Mouse (Mus musculus) midbrain, embryonic 14.5 days (tissue): ENCODE measurements at regions not wholly inside any gene's neighbourhood (a gene's known extent, or its start where the extent isn't known, plus 50 kb on each side); places are given as distances from the start of the nearest gene placed in this dataset.

Experiments
- ATAC-seq: fragments of 200-750 bp; cut with Nextera tagmentation; 2 replicates; pipeline ENCODE4 v1.8.0; 2017; ENCODE audit warnings: moderate number of reproducible peaks, moderate library complexity; ENCODE audit not compliant: low FRiP score, low TSS enrichment
- DNase-seq: peaks from one replicate; pipeline ENCODE4 v3.0.0-alpha.2; 2015
- H3K27ac ChIP-seq: fragments of 300-500 bp; sonication (generic); replicated peaks from 2 replicates; pipeline ENCODE4 v1.5.1; 2014; ENCODE audit warnings: mild to moderate bottlenecking, low read depth, low read length, moderate library complexity
- H3K27me3 ChIP-seq: fragments of 300-500 bp; sonication (generic); 2 replicates; pipeline ENCODE4 v1.6.1; 2014; ENCODE audit warnings: low read length, control low read depth, mixed read lengths; ENCODE audit not compliant: control insufficient read depth, insufficient read depth
- H3K36me3 ChIP-seq: fragments of 300-500 bp; sonication (generic); 2 replicates; pipeline ENCODE4 v1.6.1; 2014; ENCODE audit warnings: low read length, control low read depth; ENCODE audit not compliant: control insufficient read depth, insufficient read depth
- H3K4me1 ChIP-seq: fragments of 300-500 bp; sonication (generic); 2 replicates; pipeline ENCODE4 v1.6.1; 2014; ENCODE audit warnings: mild to moderate bottlenecking, antibody characterized with exemption, low read length, control low read depth; ENCODE audit not compliant: control insufficient read depth, insufficient read depth
- H3K4me2 ChIP-seq: fragments of 300-500 bp; sonication (generic); 2 replicates; pipeline ENCODE4 v1.6.1; 2014; ENCODE audit warnings: mild to moderate bottlenecking, low read length, moderate library complexity
- H3K4me3 ChIP-seq: fragments of 300-500 bp; sonication (generic); replicated peaks from 2 replicates; pipeline ENCODE4 v1.5.1; 2014; ENCODE audit warnings: low read depth, low read length
- H3K9ac ChIP-seq: fragments of 300-500 bp; sonication (generic); replicated peaks from 2 replicates; pipeline ENCODE4 v1.6.1; 2014; ENCODE audit warnings: mild to moderate bottlenecking, low read length, moderate library complexity
- H3K9me3 ChIP-seq: fragments of 300-500 bp; sonication (generic); 2 replicates; pipeline ENCODE4 v1.6.1; 2016; ENCODE audit warnings: low read length, control low read depth, mixed read lengths; ENCODE audit not compliant: control insufficient read depth
- WGBS: fragments of 180-500 bp; shearing (Covaris S2); extraction: QIAGEN DNeasy Blood & Tissue Kit; methylation state at CpG from one replicate; pipeline ENCODE4 v1.1.7; 2014; 5-methylcytosine and 5-hydroxymethylcytosine counted together

DNA sequence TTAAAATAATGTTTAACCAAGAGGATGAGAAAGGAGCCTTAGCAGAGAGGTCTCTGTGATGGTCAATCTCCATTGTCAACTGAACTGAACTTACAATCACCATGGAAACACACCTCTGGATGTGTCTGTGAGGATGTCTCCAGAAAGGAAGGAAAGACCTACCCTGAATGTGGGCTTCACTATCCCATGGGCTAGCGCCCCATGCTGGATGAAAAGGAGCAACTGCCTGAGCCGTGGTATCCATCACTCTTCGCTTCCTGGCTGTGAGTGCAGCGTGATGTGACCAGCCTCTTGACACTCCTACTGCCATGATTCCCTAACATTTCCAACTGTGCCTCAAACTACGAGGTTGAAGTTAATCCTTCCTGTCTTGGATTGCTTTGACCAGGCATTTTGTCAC lies 363.3 kb downstream of the Cd83 start:
- Histone ChIP-seq H3K9me3 (no peaks in the 10 kb centered on the region), H3K27me3 (no peaks in the 10 kb centered on the region), H3K9ac (no peak overlapping the region), H3K4me2 (no peak overlapping the region), H3K4me1 (no peaks in the 10 kb centered on the region), H3K36me3 (no peaks in the 10 kb centered on the region), H3K4me3 (no peak overlapping the region), H3K27ac (no peak overlapping the region)
- DNase-seq (no peak), ATAC-seq (no peak)
- WGBS = 80% methylated on average over 5 of the region's 5 CpGs

DNA sequence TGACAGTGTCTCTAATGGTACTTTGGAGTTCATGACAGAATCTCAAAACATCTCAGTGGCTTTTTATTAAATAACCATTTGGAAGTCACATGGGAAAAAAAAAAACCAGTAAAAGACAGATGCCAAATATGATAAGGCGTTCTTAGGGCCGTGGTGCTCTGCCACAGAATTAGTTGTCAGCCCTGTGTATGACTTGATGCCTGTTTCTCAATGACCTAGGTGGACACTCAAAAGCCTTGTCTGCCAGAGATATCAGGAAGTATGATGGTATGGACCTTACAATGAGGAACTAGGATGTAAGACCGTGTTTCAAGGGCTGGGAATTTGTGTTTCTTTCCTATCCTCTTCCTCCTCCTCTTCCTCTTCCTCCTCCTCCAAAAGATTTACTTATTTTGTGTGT lies 364.9 kb downstream of the Cd83 start:
- DNase-seq = no peak
- no peaks in the 10 kb centered on the region for H3K36me3 ChIP-seq
- H3K4me1 ChIP-seq = no peaks in the 10 kb centered on the region
- H3K4me3 ChIP-seq = no peak overlapping the region
- no peak overlapping the region for H3K9ac ChIP-seq
- no peak for ATAC-seq
- WGBS = 88% methylated on average over 3 of the region's 3 CpGs
- H3K27ac ChIP-seq = no peak overlapping the region
- H3K27me3 ChIP-seq = no peaks in the 10 kb centered on the region
- H3K4me2 ChIP-seq = no peak overlapping the region
- no peaks in the 10 kb centered on the region for H3K9me3 ChIP-seq

DNA sequence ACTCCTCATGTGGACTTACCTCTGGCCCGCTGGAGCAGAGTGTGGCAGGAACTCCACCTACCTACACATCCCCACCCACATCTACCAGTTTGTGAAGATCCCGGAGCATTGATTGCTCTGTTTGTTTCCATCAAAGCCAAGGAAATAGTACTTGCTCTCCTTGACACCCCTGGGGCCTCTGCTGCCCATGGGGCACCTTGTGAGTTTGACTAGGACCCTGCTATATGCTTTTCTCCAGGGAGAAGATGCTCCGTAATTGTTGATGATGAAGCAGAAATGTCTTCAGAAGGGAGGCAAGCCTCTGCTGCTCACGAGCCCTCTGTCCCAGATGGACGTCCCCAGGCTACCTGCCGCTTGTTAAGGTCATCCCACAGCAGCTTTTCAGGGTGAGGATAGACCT lies 367.0 kb downstream of the Cd83 start:
- H3K27me3 ChIP-seq = no peaks in the 10 kb centered on the region
- ATAC-seq (no peak), DNase-seq (no peak)
- H3K4me3 ChIP-seq = no peak overlapping the region
- no peak overlapping the region for H3K4me2 ChIP-seq
- no peaks in the 10 kb centered on the region for H3K36me3 ChIP-seq
- no peaks in the 10 kb centered on the region for H3K9me3 ChIP-seq
- H3K4me1 ChIP-seq = no peaks in the 10 kb centered on the region
- no peak overlapping the region for H3K9ac ChIP-seq
- H3K27ac ChIP-seq = no peak overlapping the region
- WGBS = 86% methylated on average over 6 of the region's 6 CpGs

DNA sequence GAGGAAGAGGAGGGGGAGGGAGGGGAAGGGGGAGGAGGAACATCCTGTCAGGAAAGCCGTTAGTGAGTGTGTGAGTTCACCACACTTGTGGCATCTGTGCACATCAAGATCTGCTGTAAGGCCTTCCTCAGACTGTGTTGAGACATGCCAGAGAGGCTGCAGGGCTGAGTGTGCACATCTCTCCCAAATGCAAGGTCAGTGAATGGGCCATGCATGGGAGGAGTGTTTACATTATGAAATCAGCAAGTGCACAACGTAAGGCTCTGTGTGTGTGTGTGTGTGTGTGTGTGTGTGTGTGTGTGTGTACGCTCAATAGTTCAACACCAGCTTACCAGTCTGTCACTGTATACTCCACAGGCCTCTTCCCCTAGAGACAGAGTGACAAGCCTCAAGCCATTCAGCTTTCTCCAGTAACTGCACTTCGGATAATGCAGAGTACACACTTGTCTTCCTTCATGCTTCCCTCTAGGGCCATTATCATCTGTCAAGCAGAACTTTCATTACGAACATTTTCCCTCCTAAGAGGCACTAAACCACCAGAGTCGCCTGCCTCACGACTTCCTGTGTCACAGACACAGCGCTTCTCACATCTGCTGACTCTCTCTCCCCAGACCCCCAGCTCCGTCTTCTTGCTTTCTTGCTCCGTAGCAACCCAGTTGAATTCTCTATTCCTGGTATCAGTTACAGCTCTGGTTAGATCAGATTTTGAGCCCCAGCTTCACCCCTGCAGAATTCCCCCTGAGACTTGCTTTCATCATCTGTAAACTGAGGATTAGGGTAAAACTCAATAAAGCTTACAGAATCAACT lies 368.4 kb downstream of the Cd83 start:
- 85% methylated on average over 10 of the region's 10 CpGs for WGBS
- Histone ChIP-seq H3K36me3 (no peaks in the 10 kb centered on the region), H3K27me3 (no peaks in the 10 kb centered on the region), H3K9ac (no peak overlapping the region), H3K27ac (no peak overlapping the region), H3K9me3 (no peaks in the 10 kb centered on the region), H3K4me1 (no peaks in the 10 kb centered on the region), H3K4me2 (no peak overlapping the region), H3K4me3 (no peak overlapping the region)
- ATAC-seq = no peak
- DNase-seq = no peak

DNA sequence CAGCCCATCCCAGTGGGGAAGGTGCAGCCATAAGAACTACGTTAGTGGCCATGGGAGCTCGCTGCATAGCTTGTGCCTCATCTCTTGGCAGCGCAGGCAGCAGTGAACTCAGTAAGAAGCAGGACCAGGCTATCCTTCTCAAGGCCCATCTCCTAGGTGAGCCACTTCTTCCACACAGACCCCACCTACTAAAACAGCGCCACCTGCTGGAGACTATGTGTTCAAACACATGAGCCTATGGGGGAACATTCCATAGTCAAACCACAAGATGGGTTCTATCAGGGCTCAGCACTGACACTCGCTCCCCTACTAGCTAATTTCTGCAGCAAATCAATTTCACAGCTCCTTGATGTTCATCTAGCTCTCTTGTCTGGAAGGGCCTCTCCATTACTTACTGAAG lies 369.2 kb downstream of the Cd83 start:
- H3K4me1 ChIP-seq = no peaks in the 10 kb centered on the region
- no peak for ATAC-seq
- 93% methylated on average over 5 of the region's 5 CpGs for WGBS
- no peak overlapping the region for H3K4me3 ChIP-seq
- H3K27ac ChIP-seq = no peak overlapping the region
- H3K36me3 ChIP-seq = no peaks in the 10 kb centered on the region
- no peak overlapping the region for H3K4me2 ChIP-seq
- H3K27me3 ChIP-seq = no peaks in the 10 kb centered on the region
- H3K9me3 ChIP-seq = no peaks in the 10 kb centered on the region
- DNase-seq = no peak
- no peak overlapping the region for H3K9ac ChIP-seq

DNA sequence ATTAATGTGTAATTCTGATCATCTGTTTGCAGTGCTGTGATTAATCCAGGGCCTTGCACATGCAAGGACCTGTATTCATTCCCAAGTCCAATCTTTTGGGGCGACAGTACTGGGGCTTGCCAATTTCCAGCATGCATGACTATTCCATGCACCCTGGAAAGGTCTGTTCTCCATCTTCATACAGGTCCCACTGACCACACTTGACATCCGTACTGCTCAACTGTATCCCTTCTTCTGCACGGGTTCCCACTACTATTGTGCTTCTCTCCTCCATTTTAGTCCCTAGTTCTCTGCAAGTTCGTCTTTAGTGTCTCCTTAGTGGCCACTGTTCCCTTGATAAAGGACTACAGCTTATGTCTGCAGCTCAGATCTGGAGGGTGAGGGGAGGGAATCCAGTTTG lies 371.4 kb downstream of the Cd83 start:
- Histone ChIP-seq H3K36me3 (no peaks in the 10 kb centered on the region), H3K27me3 (no peaks in the 10 kb centered on the region), H3K4me3 (no peak overlapping the region), H3K4me2 (no peak overlapping the region), H3K9me3 (no peaks in the 10 kb centered on the region), H3K27ac (no peak overlapping the region), H3K9ac (no peak overlapping the region), H3K4me1 (no peaks in the 10 kb centered on the region)
- WGBS = 92% methylated on average over 4 of the region's 4 CpGs
- DNase-seq (no peak), ATAC-seq (no peak)

DNA sequence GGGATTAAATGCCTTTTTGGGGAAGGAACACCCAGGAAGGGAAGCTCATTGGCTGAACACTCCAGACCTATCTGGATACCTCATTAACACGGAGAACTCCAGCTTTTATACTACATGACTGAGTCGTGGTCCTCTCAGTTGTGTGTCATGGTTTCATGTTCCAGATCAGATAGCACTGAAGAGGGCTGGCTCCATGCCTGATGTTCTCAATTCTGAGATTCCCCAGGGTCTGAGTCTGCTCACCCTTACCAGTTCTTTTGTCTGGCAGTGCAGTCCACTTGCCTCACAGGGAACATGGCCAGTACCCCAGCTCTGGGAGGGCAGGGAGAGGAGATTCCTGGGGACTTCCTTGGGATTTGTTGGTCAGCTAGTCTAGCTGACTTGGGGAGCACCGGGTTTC lies 372.0 kb downstream of the Cd83 start:
- Histone ChIP-seq H3K4me3 (no peak overlapping the region), H3K4me2 (no peak overlapping the region), H3K9ac (no peak overlapping the region), H3K27me3 (no peaks in the 10 kb centered on the region), H3K9me3 (no peaks in the 10 kb centered on the region), H3K4me1 (no peaks in the 10 kb centered on the region), H3K27ac (no peak overlapping the region), H3K36me3 (no peaks in the 10 kb centered on the region)
- ATAC-seq = no peak
- WGBS = 87% methylated on average over 3 of the region's 3 CpGs
- DNase-seq = no peak

DNA sequence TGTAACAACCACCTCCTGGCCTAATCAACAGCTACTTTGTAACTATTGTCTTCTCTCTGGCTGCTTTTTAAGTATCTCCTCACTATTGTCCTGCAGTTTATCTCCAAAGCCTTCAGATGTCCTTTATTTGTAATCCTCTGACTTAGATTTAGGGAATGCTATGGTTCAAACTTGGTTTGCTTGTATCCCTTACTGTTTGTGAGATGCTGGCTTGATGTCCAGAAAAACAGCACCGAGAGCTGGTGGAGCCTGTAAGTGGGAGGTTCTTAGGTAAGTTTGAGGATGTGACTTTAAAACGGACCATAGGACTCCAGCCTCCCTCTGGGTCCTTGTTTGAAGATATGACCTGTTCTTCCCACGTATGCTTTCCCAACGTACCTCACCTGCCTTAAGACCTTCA lies 372.7 kb downstream of the Cd83 start:
- no peak overlapping the region for H3K9ac ChIP-seq
- H3K27ac ChIP-seq = no peak overlapping the region
- H3K4me3 ChIP-seq = no peak overlapping the region
- no peaks in the 10 kb centered on the region for H3K36me3 ChIP-seq
- 86% methylated on average over 4 of the region's 4 CpGs for WGBS
- no peaks in the 10 kb centered on the region for H3K27me3 ChIP-seq
- H3K4me2 ChIP-seq = no peak overlapping the region
- H3K9me3 ChIP-seq = no peaks in the 10 kb centered on the region
- no peak for DNase-seq
- no peak for ATAC-seq
- no peaks in the 10 kb centered on the region for H3K4me1 ChIP-seq

DNA sequence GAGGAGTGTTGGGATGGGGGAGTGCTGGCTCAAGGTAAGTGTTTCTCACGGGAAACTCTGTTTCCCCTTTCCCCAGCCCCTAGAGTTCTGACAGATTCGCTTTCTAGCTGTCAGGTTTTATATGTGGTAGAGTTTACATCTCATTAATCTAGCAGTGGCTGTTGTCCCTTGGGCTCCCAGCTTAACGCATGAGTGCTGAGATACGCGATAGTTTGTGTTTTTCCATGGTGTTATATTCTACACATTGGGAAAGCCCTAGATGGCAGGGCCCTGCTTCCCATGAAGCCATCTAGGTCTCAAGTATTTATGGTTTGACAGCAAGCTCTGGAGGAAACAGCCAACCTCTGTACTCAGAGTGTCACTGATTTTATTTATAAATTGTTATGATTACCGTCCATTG lies 373.8 kb downstream of the Cd83 start:
- WGBS = 62% methylated on average over 6 of the region's 6 CpGs
- H3K27me3 ChIP-seq = no peaks in the 10 kb centered on the region
- DNase-seq = peak; percentile 18
- no peak overlapping the region for H3K4me2 ChIP-seq
- H3K9ac ChIP-seq = no peak overlapping the region
- H3K4me3 ChIP-seq = no peak overlapping the region
- ATAC-seq = no peak
- no peak overlapping the region for H3K27ac ChIP-seq
- H3K9me3 ChIP-seq = no peaks in the 10 kb centered on the region
- H3K4me1 ChIP-seq = no peaks in the 10 kb centered on the region
- H3K36me3 ChIP-seq = no peaks in the 10 kb centered on the region
